Mouse (Mus musculus) T-helper 1 cell (primary cell): ENCODE measurements around the gene Vmn1r159.
"Not testable (repeated sequence)": the region's sequence is repeated elsewhere in the genome, so short reads cannot be mapped to it uniquely, and the experiment has no call there.

Experiments
- in situ Hi-C: fragments of 300-600 bp; cut with MboI, MseI; formaldehyde crosslinking; loops from one replicate; pipeline ENCODE4 v1.15.1; 2025; ENCODE audit warnings: high pct_unique_total_duplicates

Gene Vmn1r159

GRCm38 (mm10) chr7:22843505-22843904 is at the start of gene Vmn1r159:
TSS of gene Vmn1r159 (minus strand) at chr7:22843605.
- in situ Hi-C loops: not testable (repeated sequence)

- in situ Hi-C loops: not testable (repeated sequence)
Measured at GRCm38 (mm10) chr7:22870924-22871323, 27.5 kb upstream of the Vmn1r159 start, which contains the start of gene Vmn1r160. TSS of gene Vmn1r160 (plus strand) at chr7:22871224.
